Mouse (Mus musculus): Measurements from ENCODE around the gene Dnajb12. TPM values are rescaled to one million over a fixed set of nuclear protein-coding genes. Genes with fewer than 3 reads are reported as not detected.

The Dnajb12 gene
- total and polyA plus RNA-seq, 2 experiments: 22.4 to 47.0 TPM

DNA sequence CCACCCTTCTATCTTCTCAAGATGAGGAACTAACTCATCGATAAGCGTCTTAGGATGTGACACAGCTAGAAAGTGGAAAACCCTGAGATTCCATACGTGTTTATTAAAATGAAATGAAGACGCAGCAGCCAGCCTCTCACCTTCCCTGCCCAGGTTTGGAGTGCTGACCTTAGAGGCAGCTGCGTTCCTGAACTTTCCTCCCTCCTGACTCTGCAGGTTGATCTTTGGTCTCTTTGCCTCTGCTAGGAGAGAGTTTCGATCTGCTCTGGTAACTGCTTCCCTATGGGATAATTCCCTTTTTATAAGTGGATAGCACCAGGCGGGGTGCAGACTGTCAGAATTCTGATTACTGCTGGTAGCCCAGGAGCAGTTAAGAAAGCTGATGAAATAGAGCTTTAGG, 1.5 kb downstream of the Dnajb12 start:
- Histone ChIP-seq H3K36me3 (ENCODE audit: control insufficient read depth, insufficient read depth, low read length) (no peaks in the 10 kb centered on the region), H3K4me1 (ENCODE audit: control insufficient read depth, insufficient read depth, low read length) (peaks cover 34% of the 10 kb centered on the region), H3K27ac (replicated peaks; ENCODE audit: insufficient read depth, low read depth, low read length) (peak overlapping the region; percentile 99), H3K27me3 (ENCODE audit: control insufficient read depth, insufficient read depth, low read length) (no peaks in the 10 kb centered on the region), H3K4me3 (ENCODE audit: insufficient read depth, low read depth, low read length) (peak overlapping the region; percentile 97), H3K79me2 (ENCODE audit: control insufficient read depth, insufficient read depth, low read length) (peaks cover 38% of the 10 kb centered on the region; the same call in 1 of the 2 replicates), H3K9ac (ENCODE audit: low read depth, low read length) (peak overlapping the region; percentile 63)
- 22% methylated on average over 7 of the region's 7 CpGs for WGBS
- peak; percentile 90 for DNase-seq (ENCODE audit: extremely low read depth, low read depth, low spot score)
- TF ChIP-seq POLR2A (IDR thresholded peaks at IDR 0.05; ENCODE audit: extremely low read depth, insufficient read depth, low read length) (peak; percentile 58), CTCF (IDR thresholded peaks at IDR 0.05; ENCODE audit: low read depth, low read length) (no peak)

DNA sequence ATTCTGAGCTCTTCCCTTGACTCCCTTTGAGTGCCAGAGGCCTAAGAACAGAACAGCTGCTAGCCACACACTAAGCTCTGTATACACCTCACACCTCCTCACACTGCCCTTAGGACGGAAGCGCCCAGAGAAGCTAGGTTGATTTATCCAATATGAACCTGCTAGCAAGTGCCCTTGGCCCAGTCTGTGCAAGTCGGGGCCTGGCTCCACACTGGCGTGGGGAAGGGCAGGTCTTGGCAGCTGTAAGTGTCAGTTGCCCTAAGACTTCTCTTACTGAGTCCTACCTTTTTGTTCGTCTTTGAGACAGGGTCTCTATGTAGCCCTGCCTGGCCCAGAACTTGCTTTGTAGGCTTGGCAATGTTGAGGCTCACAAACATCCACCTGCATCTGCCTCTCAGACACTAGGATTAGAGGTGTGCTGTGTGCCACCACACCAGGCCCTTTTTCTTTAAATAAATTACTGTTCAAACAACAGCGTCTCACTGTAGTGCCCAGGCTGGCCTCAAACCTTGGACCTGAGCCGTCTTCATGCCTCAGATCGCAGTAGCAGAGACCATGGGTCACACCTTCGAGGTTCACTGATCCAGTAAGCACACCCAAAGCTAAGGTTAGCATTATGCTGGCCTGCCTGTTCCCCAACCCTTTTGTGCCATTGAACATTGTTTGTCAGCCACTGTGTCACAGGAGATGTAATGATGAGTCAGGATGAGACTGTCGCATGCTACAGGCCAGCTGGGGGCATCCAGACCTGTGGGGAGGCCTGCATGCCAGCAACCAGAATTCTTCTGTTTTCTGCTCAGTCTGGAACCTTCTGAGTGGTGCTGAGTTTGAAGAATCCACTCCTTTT, 5.2 kb downstream of the Dnajb12 start:
- Histone ChIP-seq H3K36me3 (ENCODE audit: control insufficient read depth, insufficient read depth, low read length) (no peaks in the 10 kb centered on the region), H3K9ac (ENCODE audit: low read depth, low read length) (no peak overlapping the region), H3K79me2 (ENCODE audit: control insufficient read depth, insufficient read depth, low read length) (peaks cover 49% of the 10 kb centered on the region; the same call in 1 of the 2 replicates), H3K4me3 (ENCODE audit: insufficient read depth, low read depth, low read length) (no peak overlapping the region), H3K27ac (replicated peaks; ENCODE audit: insufficient read depth, low read depth, low read length) (0 out of 2 replicates have a peak overlapping the region, but pooled peaks have one; percentile 4), H3K27me3 (ENCODE audit: control insufficient read depth, insufficient read depth, low read length) (no peaks in the 10 kb centered on the region), H3K4me1 (ENCODE audit: control insufficient read depth, insufficient read depth, low read length) (peaks cover 32% of the 10 kb centered on the region)
- DNase-seq (ENCODE audit: extremely low read depth, low read depth, low spot score): peak; percentile 49
- WGBS: 43% methylated on average over 10 of the region's 10 CpGs
- TF ChIP-seq CTCF (IDR thresholded peaks at IDR 0.05; ENCODE audit: low read depth, low read length) (no peak), POLR2A (IDR thresholded peaks at IDR 0.05; ENCODE audit: extremely low read depth, insufficient read depth, low read length) (no peak)

DNA sequence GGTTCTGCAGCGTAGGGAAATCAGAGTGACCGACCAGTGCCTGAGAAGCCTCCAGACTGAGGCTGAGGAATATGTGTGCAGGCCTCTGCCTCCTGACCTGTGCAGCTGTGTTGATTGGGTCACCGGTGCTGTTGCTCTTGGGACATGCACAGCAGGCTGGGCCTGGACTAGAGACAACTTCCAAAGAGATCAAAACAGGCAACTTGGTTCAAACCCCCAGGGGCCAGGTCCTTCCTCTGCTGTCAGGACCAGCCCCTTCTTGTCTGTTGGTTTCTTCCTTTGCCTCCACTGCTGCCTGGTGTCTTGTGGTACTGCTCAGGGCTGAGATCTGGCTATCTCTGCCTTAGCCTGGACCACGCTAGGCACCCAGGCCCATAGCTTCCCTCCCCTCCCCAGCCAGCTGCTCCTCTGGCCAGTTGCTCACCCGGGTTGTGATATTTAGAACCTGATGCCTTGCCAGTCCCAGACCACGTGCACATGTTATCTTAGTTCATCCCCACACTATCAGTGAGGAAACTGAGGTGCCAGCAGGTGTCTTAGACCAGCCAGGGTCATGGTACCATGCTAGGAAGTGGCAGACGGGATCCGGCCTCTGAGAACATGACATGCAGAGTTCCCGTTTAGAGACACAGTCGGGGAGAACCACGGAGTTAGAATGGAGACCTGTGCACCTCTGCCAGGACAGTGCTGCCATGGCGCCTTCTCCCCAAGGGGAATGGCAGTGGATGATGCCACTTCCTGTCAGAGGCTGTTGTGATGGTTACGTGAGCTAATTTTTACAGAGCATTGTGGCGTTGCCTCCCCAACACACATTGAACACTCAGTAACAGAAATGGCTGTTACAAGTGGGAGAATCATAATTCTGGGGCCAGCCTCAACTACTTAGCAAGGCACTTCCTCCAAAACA, 6.1 kb downstream of the Dnajb12 start:
- no peaks in the 10 kb centered on the region for H3K27me3 ChIP-seq (ENCODE audit: control insufficient read depth, insufficient read depth, low read length)
- no peaks in the 10 kb centered on the region for H3K36me3 ChIP-seq (ENCODE audit: control insufficient read depth, insufficient read depth, low read length)
- WGBS: 77% methylated on average over 14 of the region's 14 CpGs
- peak; percentile 53 for DNase-seq (ENCODE audit: extremely low read depth, low read depth, low spot score)
- H3K9ac ChIP-seq (ENCODE audit: low read depth, low read length): no peak overlapping the region
- H3K4me1 ChIP-seq (ENCODE audit: control insufficient read depth, insufficient read depth, low read length): peaks cover 32% of the 10 kb centered on the region
- no peak for TF ChIP-seq POLR2A (IDR thresholded peaks at IDR 0.05; ENCODE audit: extremely low read depth, insufficient read depth, low read length)
- no peak for TF ChIP-seq CTCF (IDR thresholded peaks at IDR 0.05; ENCODE audit: low read depth, low read length)
- H3K4me3 ChIP-seq (ENCODE audit: insufficient read depth, low read depth, low read length): no peak overlapping the region
- H3K27ac ChIP-seq (replicated peaks; ENCODE audit: insufficient read depth, low read depth, low read length): 0 out of 2 replicates have a peak overlapping the region, but pooled peaks have one; percentile 4
- H3K79me2 ChIP-seq (ENCODE audit: control insufficient read depth, insufficient read depth, low read length): peaks cover 46% of the 10 kb centered on the region; the same call in 1 of the 2 replicates

DNA sequence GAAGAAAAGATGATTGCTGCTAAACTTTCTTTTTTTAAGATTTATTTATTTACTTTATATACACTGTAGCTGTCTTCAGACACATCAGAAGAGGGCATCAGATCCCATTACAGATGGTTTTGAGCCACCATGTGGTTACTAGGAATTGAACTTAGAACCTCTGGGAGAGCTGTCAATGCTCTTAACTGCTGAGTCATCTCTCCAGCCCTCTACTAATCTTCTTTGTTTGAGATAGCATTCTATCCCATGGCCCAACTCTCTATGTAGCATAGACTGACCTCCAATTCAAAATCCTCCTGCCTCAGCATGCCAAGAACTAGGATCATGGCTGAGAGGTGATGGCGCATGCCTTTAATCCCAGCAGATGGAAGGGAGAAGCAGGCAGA, 6.7 kb downstream of the Dnajb12 start:
- H3K4me3 ChIP-seq (ENCODE audit: insufficient read depth, low read depth, low read length): no peak overlapping the region
- 95% methylated on average over 1 of the region's 1 CpGs for WGBS
- peaks cover 46% of the 10 kb centered on the region; the same call in 1 of the 2 replicates for H3K79me2 ChIP-seq (ENCODE audit: control insufficient read depth, insufficient read depth, low read length)
- no peaks in the 10 kb centered on the region for H3K27me3 ChIP-seq (ENCODE audit: control insufficient read depth, insufficient read depth, low read length)
- no peak overlapping the region for H3K27ac ChIP-seq (replicated peaks; ENCODE audit: insufficient read depth, low read depth, low read length)
- H3K4me1 ChIP-seq (ENCODE audit: control insufficient read depth, insufficient read depth, low read length): peaks cover 30% of the 10 kb centered on the region
- DNase-seq (ENCODE audit: extremely low read depth, low read depth, low spot score): no peak
- H3K9ac ChIP-seq (ENCODE audit: low read depth, low read length): no peak overlapping the region
- H3K36me3 ChIP-seq (ENCODE audit: control insufficient read depth, insufficient read depth, low read length): no peaks in the 10 kb centered on the region
- no peak for TF ChIP-seq CTCF (IDR thresholded peaks at IDR 0.05; ENCODE audit: low read depth, low read length)
- no peak for TF ChIP-seq POLR2A (IDR thresholded peaks at IDR 0.05; ENCODE audit: extremely low read depth, insufficient read depth, low read length)

DNA sequence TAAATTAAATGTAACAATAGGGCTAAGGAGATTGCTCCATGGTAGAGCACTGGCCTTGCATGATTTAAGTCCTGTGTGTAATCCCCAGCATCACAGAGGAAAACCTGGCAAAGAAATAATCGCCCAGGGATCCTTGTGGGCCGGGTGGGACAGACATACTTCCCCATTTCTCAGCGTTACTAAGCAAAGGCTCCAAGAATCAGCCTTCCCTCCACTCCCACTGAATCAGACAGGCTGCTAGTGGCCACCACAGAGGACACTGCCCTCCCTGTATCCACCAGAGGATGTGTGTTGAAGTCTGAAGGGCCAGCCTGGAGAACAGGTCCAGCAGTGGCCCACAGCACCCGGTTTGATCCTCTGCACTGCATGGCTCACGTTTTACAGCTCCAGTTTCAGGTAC, 8.1 kb downstream of the Dnajb12 start:
- H3K27ac ChIP-seq (replicated peaks; ENCODE audit: insufficient read depth, low read depth, low read length): no peak overlapping the region
- H3K9ac ChIP-seq (ENCODE audit: low read depth, low read length): no peak overlapping the region
- H3K4me1 ChIP-seq (ENCODE audit: control insufficient read depth, insufficient read depth, low read length): peaks cover 23% of the 10 kb centered on the region
- no peak for DNase-seq (ENCODE audit: extremely low read depth, low read depth, low spot score)
- no peaks in the 10 kb centered on the region; the same call in 1 of the 2 replicates for H3K36me3 ChIP-seq (ENCODE audit: control insufficient read depth, insufficient read depth, low read length)
- no peaks in the 10 kb centered on the region for H3K27me3 ChIP-seq (ENCODE audit: control insufficient read depth, insufficient read depth, low read length)
- H3K4me3 ChIP-seq (ENCODE audit: insufficient read depth, low read depth, low read length): no peak overlapping the region
- 87% methylated on average over 5 of the region's 5 CpGs for WGBS
- TF ChIP-seq POLR2A (IDR thresholded peaks at IDR 0.05; ENCODE audit: extremely low read depth, insufficient read depth, low read length) (no peak), CTCF (IDR thresholded peaks at IDR 0.05; ENCODE audit: low read depth, low read length) (no peak)
- H3K79me2 ChIP-seq (ENCODE audit: control insufficient read depth, insufficient read depth, low read length): peaks cover 41% of the 10 kb centered on the region; the same call in 1 of the 2 replicates
